Mouse (Mus musculus) left cerebral cortex, postnatal 14 days (tissue): ENCODE measurements around the gene Drg1. TPM values are rescaled to one million over a fixed set of nuclear protein-coding genes. Genes with fewer than 3 reads are reported as not detected.

Experiments
- DNase-seq, 2 experiments: peaks; one replicate each; pipeline ENCODE4 v3.0.0; 2021 to 2022; ENCODE audit warnings: low spot score in 2 of 2, mixed read lengths in 1 of 2
- intact Hi-C: fragments of 180-260 bp; cut with DNase I; formaldehyde crosslinking; loops from one replicate; pipeline ENCODE4 v1.15.1; 2025
- long read RNA-seq, 2 experiments: library from polyadenylated mRNA; stranded (forward); transcript quantifications; one replicate each; pipeline ENCODE4 v2.0.0; 2021
- total RNA-seq, 2 experiments: library from RNA; stranded (reverse); gene quantifications; 2 replicates each; pipeline ENCODE4 v1.2.3; 2021

Drg1 gene
- total RNA-seq, result 10 to 100 TPM; 89.7 to 91.4 TPM
- long read RNA-seq, experiment 1, transcript Drg1-201 (9 exons, 1,546 nt), result major isoform, 116 of 130 reads
- long read RNA-seq, experiment 1, partial matches to known transcripts, result 6 of 130 reads
- long read RNA-seq, experiment 1, other reads (novel, unspliced or antisense), result 8 of 130 reads
- long read RNA-seq, experiment 2, transcript Drg1-201 (9 exons, 1,546 nt), result major isoform, 101 of 126 reads
- long read RNA-seq, experiment 2, partial matches to known transcripts, result 7 of 126 reads
- long read RNA-seq, experiment 2, other reads (novel, unspliced or antisense), result 18 of 126 reads

GRCm38 (mm10) chr11:3266079-3266685 lies at the start of gene Drg1:
Drg1 (minus strand) TSS chr11:3266415.
- DNase-seq, result peak; percentile 91 to 93
- intact Hi-C loops, result loop anchor here (1.0 kb wide), 1 partner anchor 24 kb away; no protein-coding TSS in a partner anchor

GRCm38 (mm10) chr11:3314148-3314547 lies 47.9 kb upstream of the Drg1 start:
- intact Hi-C loops, result no loop called here
- DNase-seq, result peak in 1 of 2 experiments; percentile 67

- intact Hi-C loops, result no loop called here
- no peak for DNase-seq
These were observed 47.1 kb upstream of the Drg1 start for GRCm38 (mm10) chr11:3313294-3313693.

- no peak for DNase-seq
- intact Hi-C loops, result no loop called here
These were observed 45.6 kb upstream of the Drg1 start for GRCm38 (mm10) chr11:3311586-3312347.

- no peak for DNase-seq
- intact Hi-C loops, result no loop called here
These were observed 44.8 kb upstream of the Drg1 start for GRCm38 (mm10) chr11:3310789-3311585.

- intact Hi-C loops, result no loop called here
- no peak for DNase-seq
These were observed 43.7 kb upstream of the Drg1 start for GRCm38 (mm10) chr11:3309884-3310283.

GRCm38 (mm10) chr11:3307875-3308274 lies 41.7 kb upstream of the Drg1 start:
- intact Hi-C loops, result no loop called here
- DNase-seq, result no peak

- intact Hi-C loops, result no loop called here
- no peak for DNase-seq
These were observed 39.6 kb upstream of the Drg1 start for GRCm38 (mm10) chr11:3305821-3306220.

- DNase-seq, result no peak
- intact Hi-C loops, result no loop called here
These were observed 36.6 kb upstream of the Drg1 start for GRCm38 (mm10) chr11:3302792-3303191.

GRCm38 (mm10) chr11:3302385-3302784 lies 36.2 kb upstream of the Drg1 start:
- peak; percentile 55 to 64 for DNase-seq
- intact Hi-C loops, result no loop called here

GRCm38 (mm10) chr11:3301075-3301474 lies 34.9 kb upstream of the Drg1 start:
- no peak for DNase-seq
- intact Hi-C loops, result no loop called here

- no peak for DNase-seq
- intact Hi-C loops, result no loop called here
These were observed 32.6 kb upstream of the Drg1 start for GRCm38 (mm10) chr11:3298813-3299185.

GRCm38 (mm10) chr11:3297871-3298812 lies 31.9 kb upstream of the Drg1 start:
- intact Hi-C loops, result no loop called here

GRCm38 (mm10) chr11:3296056-3296455 lies 29.8 kb upstream of the Drg1 start:
- DNase-seq, result no peak
- intact Hi-C loops, result no loop called here

More at GRCm38 (mm10) chr11:3297871-3298812, 31.9 kb upstream of the Drg1 start:
- DNase-seq, result no peak

- DNase-seq, result no peak
- intact Hi-C loops, result no loop called here
These were observed 28.4 kb upstream of the Drg1 start for GRCm38 (mm10) chr11:3294641-3295040.

- no peak for DNase-seq
- intact Hi-C loops, result no loop called here
These were observed 27.1 kb upstream of the Drg1 start for GRCm38 (mm10) chr11:3293361-3293760.

- DNase-seq, result no peak
- intact Hi-C loops, result no loop called here
These were observed 26.6 kb upstream of the Drg1 start for GRCm38 (mm10) chr11:3292711-3293249.

- intact Hi-C loops, result no loop called here
- DNase-seq, result peak; percentile 28 to 42
These were observed 25.8 kb upstream of the Drg1 start for GRCm38 (mm10) chr11:3292062-3292421.
